Mouse (Mus musculus) adrenal gland, postnatal 14 days (tissue): ENCODE results near the gene Mier2. TPM values are rescaled to one million over a fixed set of nuclear protein-coding genes. Genes with fewer than 3 reads are reported as not detected.
A peak's percentile ranks its signal among the peaks of the same experiment; 100 is the strongest.

Experiments used
- DNase-seq: peaks from one replicate; pipeline ENCODE4 v3.0.0; 2021; ENCODE audit warnings: mixed read lengths
- total RNA-seq: library from RNA; stranded (reverse); gene quantifications from 2 replicates; pipeline ENCODE4 v1.2.3, GENCODE M21; 2021

Mier2 gene
- total RNA-seq, 1 experiment from 2014 or later: 29.1 TPM

- no peak for DNase-seq
These were observed 15.1 kb downstream of the Mier2 start for GRCm38 (mm10) chr10:79539701-79540495.

DNA sequence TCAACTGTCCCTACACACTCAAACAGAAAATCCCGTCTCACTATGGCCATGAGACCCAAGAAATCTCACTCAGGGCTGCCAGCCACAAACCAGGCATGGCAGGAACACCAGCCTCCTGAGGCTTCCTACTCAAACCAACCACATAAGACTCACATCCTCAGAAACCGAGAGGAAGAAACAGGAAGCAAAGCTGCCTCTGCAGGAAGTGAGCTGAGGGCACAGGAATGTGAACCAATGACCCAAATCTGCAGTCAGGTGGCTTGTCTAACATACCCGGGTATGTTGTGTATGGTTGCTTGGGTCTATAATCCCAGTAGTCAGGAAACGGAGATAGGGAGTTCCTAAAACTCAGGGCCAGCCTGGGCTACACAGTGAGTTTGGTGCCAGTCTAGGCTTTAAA is 16.1 kb downstream of the Mier2 start:
- DNase-seq: no peak

GRCm38 (mm10) chr10:79538323-79538722 is 16.7 kb downstream of the Mier2 start:
- DNase-seq: no peak

- DNase-seq: no peak
These were observed 17.2 kb downstream of the Mier2 start for GRCm38 (mm10) chr10:79537781-79538180.

DNA sequence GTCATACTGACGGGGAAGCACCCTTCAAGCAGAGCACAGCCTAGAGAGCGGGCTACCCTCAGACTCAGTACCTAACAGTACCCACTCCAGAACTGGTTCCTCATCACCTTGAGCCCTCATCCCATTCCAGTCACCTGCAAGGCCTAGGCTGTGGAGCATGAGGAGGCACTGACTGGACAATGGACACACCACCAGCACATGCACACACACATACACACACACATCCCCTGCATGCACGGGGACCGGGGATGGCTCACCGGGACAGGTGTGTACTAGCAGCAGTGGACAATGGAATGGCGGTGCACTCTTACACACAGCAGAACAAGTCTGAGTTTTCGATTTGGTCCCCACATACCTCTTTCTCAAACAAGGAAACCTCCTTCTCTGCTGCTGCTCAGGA is 17.7 kb downstream of the Mier2 start:
- no peak for DNase-seq

DNA sequence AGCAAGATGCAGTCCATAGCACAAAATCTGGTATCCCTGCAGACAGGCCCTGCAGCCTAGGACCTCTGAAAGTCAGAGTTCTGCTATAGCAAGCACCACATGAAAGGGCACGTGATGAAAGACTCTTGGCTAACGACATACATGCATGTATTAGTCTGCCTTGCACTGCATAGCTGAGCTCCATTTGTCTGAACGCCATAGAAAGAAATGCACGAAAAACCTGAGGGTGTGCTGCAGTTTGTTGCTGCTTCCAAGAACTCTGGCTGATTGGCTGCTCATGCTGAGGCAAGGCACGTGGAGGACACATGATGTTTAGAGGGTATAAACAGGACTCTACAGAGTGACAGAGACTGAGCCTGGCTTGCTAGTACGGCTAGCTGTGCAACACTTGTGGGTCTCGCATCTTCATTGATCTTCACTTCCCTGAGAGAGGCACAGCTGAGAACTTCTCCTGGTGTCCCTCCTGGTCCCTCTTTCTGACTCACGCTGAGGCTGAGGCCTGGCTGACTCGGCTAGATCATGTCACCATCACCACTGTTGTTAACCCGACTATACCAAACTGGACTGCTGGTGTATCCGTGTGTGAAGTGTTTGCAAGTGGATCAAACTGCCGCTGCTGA is 18.4 kb downstream of the Mier2 start:
- DNase-seq: no peak

DNA sequence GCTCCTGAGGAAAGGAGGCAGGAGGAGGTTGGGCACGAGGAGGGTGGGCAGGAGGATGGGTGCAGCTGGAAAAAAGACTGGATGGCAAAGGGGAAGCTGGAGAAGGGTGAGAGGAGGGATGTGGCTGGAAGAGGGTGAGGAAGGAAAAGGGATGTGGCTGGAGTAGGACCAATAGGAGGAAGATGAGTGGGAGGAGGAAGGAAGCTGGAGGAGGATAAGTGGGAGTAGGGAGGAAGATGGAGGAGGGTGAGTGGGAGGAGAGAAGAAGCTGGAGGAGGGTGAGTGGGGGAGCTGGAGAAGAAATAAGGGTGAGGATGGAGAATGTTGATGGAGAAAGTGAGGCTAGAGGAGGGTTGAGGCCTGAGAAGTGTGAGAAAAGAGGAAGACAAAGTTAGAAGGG is 19.6 kb downstream of the Mier2 start:
- DNase-seq: no peak

DNA sequence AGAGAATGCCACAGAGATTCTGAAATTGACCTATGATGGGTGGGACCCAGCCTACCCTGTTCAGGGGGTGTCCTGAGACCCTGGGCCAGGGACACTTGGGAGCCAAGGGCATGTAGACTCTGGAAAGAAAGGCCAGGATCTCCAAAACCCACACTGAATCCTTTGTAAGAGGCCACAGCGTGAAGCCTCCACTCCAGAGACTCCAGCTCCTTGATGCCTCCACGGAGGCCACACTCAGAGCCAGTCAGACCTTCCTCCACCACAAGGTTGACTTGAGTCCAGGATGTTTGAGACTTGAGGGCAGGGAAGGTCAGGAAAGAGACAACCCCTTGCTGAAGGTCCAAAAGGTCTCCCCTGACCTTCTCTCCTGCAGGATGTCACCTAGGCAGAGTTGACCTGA is 20.6 kb downstream of the Mier2 start:
- DNase-seq: no peak

GRCm38 (mm10) chr10:79533126-79533911 is 21.7 kb downstream of the Mier2 start, which contains the start of gene Plpp2:
Gene Plpp2 (minus strand): TSS chr10:79533796.
- peak; percentile 91 for DNase-seq

DNA sequence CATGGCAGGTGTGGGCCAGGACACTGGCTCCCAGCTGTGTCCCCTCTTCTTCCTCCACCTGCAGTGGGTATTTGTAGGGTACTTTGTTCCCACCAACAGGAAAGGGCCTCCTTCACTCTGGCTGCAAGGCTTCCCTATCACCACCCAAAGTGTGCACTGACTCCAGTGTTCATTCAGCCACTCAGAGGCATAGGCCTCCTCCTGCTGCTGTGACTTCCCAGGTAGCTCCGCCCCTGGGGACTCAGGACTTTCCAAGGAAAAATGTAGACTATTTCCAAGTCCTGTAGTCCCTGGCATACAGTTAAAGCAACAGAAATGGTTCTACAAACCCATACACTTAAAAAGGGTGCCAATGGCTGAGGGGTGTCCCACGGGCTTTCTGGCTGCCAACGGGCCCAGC is 22.3 kb downstream of the Mier2 start:
- DNase-seq: no peak

GRCm38 (mm10) chr10:79531593-79531992 is 23.4 kb downstream of the Mier2 start:
- DNase-seq: no peak

GRCm38 (mm10) chr10:79530721-79531120 is 24.3 kb downstream of the Mier2 start:
- no peak for DNase-seq

GRCm38 (mm10) chr10:79530241-79530640 is 24.8 kb downstream of the Mier2 start:
- DNase-seq: no peak

DNA sequence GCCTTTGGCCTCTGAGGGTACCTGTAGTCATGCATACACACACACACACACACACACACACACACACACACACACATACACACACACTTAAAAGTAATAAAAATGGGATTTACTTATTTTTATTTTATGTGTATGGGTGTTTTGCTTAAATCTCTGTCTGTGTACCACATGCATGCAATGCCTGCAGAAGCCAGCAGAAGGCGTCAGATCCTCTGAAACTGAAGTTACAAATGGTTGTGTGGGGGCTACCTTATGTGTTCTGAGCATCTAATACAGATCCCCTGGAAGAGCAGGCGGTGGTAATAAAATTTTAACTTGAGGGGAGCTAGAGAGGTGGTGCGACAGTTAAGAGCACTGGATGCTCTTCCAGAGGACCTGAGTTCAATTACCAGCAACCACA is 26.9 kb downstream of the Mier2 start:
- no peak for DNase-seq

DNA sequence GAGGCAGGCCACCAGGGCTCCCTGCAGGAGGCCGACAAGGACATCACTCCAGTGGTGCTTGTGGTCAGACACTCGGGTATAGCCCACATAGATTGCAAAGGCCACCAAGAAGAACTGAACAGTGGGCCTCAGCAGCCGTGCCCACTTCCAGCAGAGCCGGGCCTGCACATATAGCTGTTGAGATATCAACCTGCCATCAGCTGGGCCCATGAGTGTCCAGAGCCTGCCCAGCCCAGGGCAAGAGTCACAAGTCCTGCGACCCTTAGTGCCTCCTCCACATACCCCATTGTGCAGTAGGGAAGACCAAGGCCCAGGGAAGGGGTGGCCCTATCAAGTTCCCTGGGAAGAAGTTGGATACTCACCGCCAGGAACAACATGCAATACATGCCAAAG is 27.6 kb downstream of the Mier2 start:
- no peak for DNase-seq

DNA sequence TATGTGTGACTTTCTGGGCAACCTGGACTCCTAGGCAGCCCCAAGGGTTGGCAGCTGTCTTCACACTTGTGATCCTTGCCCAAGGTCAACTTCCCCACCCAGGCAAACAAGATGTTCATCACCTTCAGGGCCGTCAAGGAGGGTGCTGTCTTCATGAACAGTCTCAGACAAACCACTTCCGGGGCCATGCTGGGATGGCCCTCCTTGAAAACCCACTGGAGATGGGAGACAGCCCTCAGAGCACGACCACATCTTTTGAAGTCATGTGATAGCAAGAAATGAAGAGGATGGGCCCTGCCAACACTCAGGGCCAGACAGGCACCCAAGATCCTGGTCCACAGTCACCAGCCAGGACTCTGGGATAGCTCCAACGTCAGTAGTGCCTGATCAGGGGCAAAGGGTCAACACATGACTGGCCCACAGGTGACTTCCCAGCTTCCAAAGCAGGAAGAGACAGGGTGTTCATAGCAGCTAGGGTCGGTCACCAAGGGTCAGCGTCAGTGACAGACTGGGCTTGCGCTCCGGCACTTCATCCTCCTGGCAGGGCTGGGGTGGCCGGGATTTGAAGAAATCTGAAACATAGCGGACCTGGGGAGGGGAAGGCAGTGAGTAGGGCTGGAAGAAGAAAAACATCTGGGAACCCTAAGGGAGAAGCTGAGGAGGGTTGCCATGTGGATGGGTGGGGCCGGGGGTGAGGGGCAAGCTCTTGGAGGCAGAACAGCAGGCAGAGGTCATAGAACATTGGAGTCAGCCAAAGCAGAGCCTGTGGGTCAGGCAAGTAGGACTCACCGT is 28.1 kb downstream of the Mier2 start:
- no peak for DNase-seq

DNA sequence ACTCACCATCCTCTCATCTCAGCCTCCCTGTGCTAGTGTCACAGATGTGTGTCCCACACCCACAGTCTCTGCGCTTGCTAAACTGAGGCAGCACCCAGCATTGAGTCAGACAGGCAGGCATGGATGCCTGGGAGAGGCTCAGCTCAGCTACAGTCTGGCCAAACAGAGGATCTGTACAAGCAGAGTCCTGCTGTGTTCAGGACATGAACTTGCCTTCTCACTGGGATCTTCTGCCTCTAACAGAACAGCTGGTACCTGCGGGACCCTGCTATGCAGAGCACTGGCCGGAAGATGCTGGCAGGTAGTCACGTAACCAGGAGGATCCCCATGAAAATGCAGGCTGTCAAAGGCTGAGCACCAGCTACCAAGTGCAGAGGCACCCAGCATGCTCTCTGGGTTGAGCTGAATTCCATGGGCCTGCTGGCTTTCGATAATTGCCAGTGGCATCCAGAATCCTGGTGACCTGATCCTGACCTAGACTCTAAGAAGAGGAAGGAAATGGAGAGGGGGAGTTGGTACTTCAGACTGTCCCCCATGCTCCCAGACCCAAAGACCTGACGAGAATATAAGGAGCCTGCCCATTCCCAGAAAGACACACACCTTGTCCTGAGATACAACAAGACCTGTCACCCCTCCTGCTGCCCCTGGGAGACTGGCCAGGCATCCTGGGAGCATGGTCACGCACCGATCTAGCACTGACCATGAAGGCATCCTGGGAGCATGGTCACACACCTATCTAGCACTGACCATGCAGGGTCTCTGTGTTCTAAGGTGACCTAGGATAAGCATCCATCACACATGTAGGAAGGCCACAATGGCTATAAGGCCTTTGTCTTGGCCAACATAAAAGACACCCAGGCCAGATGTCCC is 29.3 kb downstream of the Mier2 start:
- no peak for DNase-seq

DNA sequence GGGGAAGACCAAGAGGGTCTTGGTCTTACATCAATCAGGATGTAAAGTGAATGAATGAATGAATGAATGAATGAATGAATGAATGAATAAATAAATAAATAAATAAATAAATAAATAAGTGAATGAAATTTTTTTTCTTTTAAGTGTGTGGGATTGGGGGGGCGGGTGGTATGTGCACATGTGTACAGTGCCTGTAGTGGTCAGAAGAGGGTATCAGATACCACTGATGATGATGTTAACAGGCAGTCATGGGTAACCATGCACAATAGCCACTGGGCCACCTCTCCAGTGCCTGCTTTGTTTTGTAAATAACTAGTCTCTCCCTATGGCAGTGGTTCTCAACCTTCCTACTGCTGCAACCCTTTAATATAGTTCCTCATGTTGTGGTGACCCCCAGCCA is 30.6 kb downstream of the Mier2 start:
- no peak for DNase-seq

GRCm38 (mm10) chr10:79506709-79507108 is 48.3 kb downstream of the Mier2 start:
- no peak for DNase-seq

- no peak for DNase-seq
These were observed 52.0 kb downstream of the Mier2 start for GRCm38 (mm10) chr10:79502830-79503644.
